Mouse (Mus musculus) frontal cortex, postnatal 10 days (tissue): ENCODE measurements at regions not wholly inside any gene's neighbourhood (a gene's known extent, or its start where the extent isn't known, plus 50 kb on each side); places are given as distances from the start of the nearest gene placed in this dataset.

Experiments used
- DNase-seq, 2 experiments: peaks; one replicate each; pipeline ENCODE4 v3.0.0; 2022; ENCODE audit warnings: low spot score in 2 of 2, mixed read lengths in 1 of 2

- no peak for DNase-seq
Observed at GRCm38 (mm10) chr7:70834787-70835461, 468.4 kb upstream of the Nr2f2 start.

GRCm38 (mm10) chr7:70828486-70829195, 462.1 kb upstream of the Nr2f2 start:
- DNase-seq: no peak

DNA sequence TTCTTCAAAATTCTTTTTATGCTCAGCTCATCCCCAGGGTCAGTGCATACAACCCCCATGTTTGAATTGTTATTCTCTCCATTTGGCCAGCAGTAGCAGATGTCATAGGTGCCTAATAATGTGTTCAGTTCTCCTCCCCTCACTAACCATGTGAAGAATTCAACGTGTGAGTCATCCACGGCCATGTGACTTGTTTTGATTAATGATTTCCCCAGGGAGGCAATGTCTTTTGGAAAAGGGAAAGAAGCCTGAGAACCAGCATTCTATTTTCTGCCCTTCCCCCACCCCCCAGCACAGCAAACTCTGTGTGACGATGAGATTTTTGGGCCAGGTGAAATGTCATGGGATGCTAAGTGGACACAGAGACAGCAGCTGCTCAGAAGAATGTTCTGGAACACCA, 459.5 kb upstream of the Nr2f2 start:
- no peak for DNase-seq

DNA sequence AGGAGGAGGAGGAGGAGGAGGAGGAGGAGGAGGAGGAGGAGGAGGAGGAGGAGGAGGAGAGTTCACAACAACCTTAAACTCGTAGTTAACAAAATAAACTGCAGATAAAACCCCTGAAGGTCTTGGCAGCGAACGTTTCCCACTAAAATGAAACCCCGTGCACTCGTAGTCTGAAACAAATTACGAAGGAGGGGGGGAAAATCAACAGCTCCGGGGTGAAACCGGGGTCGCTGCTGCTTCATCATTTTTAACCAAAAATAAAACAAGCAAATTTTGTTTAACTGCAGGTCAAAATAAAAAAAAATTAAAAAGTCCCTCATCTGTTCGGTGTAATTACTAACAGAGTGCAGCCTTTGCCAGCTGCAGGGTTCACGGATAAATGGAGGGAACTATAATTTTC, 456.5 kb upstream of the Nr2f2 start:
- no peak for DNase-seq

- DNase-seq: peak in 1 of 2 experiments; percentile 12
Observed at GRCm38 (mm10) chr7:70822310-70822821, 455.8 kb upstream of the Nr2f2 start.

- no peak for DNase-seq
Observed at GRCm38 (mm10) chr7:70821861-70822260, 455.3 kb upstream of the Nr2f2 start.

DNA sequence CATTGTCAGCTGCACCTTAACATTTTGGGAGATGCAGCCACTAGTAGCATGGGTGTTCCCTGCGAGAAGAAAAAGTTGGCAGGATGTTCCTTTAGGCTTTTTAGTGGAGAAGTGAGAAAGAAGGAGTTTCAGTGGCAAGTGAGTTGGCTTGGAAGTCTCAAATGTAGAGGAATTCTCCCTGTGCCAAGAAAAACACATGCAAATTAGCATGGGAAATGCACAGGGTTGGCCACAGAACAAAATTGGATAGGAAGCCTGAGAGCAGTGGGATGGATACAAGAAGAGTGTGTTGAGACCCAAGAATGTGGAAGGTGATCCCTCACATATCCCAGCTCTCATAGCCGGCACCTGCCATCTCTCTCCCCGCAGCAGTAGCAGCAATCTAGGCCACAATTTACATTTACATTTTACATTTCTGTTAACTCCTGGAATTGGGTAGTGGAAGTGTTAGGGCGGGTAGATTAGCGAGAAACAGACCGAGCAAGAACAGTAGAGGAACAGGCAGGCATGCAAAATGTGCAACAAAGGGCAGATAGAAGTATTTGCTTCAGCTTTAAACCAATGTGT, 450.9 kb upstream of the Nr2f2 start:
- DNase-seq: no peak

DNA sequence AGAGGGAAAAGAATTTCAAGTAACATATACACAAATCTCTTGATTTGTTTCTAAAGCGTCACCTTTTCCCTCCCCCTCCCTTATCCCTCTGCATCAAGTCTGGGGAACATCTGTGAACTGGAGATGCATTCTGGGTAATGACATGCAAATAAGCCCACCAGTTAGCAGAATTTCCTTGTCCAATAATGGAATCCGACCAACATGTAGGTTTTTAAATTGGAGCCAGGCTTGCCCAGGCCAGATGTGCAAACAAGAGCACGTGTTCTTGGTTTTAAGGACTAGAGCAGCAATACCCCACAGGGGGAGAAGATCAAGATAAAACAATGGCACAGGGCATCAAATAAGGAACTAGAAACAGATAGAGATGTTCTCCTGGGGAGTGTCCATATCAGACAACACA, 447.9 kb upstream of the Nr2f2 start:
- no peak for DNase-seq

GRCm38 (mm10) chr7:70813101-70813500, 446.6 kb upstream of the Nr2f2 start:
- DNase-seq: no peak

DNA sequence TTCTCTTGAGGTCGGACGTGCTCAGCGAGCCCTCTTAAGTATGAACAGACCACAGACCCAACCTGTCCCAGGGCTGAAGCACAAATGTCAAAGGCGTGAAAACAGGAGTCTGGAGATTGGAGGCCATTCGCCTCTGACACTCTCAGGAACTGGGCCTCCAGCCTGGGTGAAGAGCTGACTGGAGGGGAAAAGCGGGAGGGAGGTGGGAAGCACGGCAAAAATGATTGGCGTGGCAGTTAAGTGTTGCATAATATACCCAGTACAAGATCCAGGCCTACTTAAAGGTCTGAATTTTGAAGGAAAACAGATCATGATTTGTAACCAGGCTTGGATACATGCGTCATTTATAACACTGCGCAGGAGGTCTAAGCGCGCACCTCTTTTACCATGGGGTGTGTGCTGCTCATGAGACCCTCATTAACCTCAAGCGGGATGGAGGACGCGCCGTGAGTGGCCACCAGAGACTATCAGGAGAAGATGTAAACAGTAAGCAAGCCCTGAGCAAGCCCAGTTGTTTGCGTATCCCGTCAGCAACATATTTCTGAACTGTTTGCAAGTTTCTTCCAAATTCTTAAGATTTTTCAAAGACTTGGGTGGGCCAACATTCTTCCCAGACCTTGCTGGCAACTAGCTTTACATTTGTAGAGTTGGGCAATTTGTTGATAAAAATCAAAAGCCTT, 444.0 kb upstream of the Nr2f2 start:
- DNase-seq: no peak

DNA sequence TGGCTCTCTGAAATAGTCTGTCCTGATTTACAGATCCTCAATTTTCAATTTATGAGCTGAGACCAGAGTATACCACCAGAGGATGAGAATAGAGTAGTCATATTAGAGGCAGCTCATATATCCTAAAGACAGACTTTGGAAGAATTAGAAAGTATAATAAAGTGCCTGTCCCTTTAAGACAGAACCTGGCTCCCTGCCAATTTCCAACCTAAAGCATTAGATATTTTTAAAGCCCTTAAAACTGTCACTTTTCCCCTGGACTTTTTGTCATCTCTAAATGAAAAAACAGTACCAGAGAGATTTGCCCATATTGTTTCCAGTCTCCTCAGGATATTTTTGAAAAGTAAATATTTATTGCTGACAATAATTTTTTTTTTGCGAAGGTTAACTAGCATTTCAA, 437.7 kb upstream of the Nr2f2 start:
- no peak for DNase-seq

DNA sequence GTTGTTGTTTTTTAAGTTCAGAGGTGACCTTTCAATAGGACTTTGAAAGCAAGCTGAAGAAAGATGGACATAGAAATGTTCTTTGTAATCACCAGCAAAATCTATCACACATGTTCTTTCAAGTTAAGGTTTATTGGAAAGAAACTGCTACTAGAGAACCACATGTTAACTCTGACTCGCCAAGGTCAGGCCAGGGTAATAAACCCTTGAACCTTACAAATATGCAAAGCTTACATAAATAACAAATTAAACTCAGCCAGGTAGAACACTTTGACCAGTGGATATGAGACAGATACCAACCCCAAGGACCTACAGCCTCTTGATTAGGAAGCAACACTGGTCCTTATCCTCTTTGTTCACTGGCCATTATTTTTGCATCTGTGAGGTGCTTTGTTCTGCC, 433.4 kb upstream of the Nr2f2 start:
- DNase-seq: no peak

- no peak for DNase-seq
Observed at GRCm38 (mm10) chr7:70799031-70799766, 432.7 kb upstream of the Nr2f2 start.

DNA sequence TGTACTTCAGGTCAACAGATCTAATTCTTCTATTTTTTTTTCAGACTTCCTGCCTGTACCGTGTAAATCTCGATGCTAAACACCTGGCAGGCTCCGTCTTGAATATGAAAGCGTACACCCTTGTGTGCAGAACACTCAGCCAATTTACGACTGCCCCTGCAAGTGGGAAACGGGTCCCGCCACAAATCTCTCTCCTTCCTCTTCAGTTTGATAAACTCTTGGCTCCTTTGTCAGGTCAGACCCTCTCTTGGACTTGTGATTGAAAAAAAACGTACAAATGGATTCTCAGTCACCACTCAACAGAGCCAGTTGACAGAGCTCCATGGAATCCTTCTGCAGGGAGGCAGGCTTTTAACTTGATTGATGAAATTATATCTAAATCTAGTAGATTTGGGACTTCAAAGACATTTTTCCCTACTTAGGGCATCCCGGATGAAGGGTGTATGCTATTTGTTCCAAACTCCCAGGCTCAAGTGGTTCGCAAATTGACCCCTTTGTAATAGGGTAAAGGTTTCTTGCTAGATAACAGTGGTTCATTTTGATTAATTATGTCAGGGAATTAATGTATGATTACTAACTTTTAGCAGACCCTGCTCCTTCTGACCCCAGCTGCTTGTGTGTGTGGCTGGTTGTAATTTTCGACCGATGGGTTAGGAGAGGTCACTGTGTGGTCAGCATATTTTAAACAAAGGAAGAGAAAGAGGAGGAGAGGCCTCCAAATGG, 429.7 kb upstream of the Nr2f2 start:
- DNase-seq: no peak

- no peak for DNase-seq
Observed at GRCm38 (mm10) chr7:70788902-70789796, 422.6 kb upstream of the Nr2f2 start.

GRCm38 (mm10) chr7:70787966-70788365, 421.4 kb upstream of the Nr2f2 start:
- no peak for DNase-seq

- DNase-seq: no peak
Observed at GRCm38 (mm10) chr7:70780742-70781332, 414.3 kb upstream of the Nr2f2 start.

GRCm38 (mm10) chr7:70777763-70778162, 411.2 kb upstream of the Nr2f2 start:
- DNase-seq: no peak

- DNase-seq: no peak
Observed at GRCm38 (mm10) chr7:70769655-70770054, 403.1 kb upstream of the Nr2f2 start.

- no peak for DNase-seq
Observed at GRCm38 (mm10) chr7:70767697-70768096, 401.2 kb upstream of the Nr2f2 start.
